Mouse (Mus musculus) heart, embryonic 16.5 days (tissue): ENCODE results near the gene Gm20683. TPM values are rescaled to one million over a fixed set of nuclear protein-coding genes. Genes with fewer than 3 reads are reported as not detected.

ENCODE experiments used
- ATAC-seq: fragments of 200-750 bp; cut with Nextera tagmentation; replicated peaks from 2 replicates; pipeline ENCODE4 v1.8.0; 2017; ENCODE audit warnings: moderate number of reproducible peaks; ENCODE audit not compliant: insufficient read depth, low FRiP score; ENCODE audit errors: extremely low read depth
- H3K27ac ChIP-seq: fragments of 300-500 bp; sonication (generic); 2 replicates; pipeline ENCODE4 v1.5.1; 2014; ENCODE audit warnings: mild to moderate bottlenecking, low read length, control low read depth, moderate library complexity
- H3K27me3 ChIP-seq: fragments of 300-500 bp; sonication (generic); 2 replicates; pipeline ENCODE4 v1.6.1; 2014; ENCODE audit warnings: low read length, mixed read lengths; ENCODE audit not compliant: control insufficient read depth, insufficient read depth
- H3K36me3 ChIP-seq: fragments of 300-500 bp; sonication (generic); 2 replicates; pipeline ENCODE4 v1.6.1; 2014; ENCODE audit not compliant: control insufficient read depth, insufficient read depth
- H3K4me1 ChIP-seq: fragments of 300-500 bp; sonication (generic); 2 replicates; pipeline ENCODE4 v1.6.1; 2014; ENCODE audit warnings: low read length, mixed read lengths; ENCODE audit not compliant: control insufficient read depth, insufficient read depth
- H3K4me2 ChIP-seq: fragments of 300-500 bp; sonication (generic); 2 replicates; pipeline ENCODE4 v1.6.1; 2014; ENCODE audit warnings: low read depth, mild to moderate bottlenecking, control low read depth, low read length
- H3K4me3 ChIP-seq: fragments of 300-500 bp; sonication (generic); 2 replicates; pipeline ENCODE4 v1.5.1; 2014; ENCODE audit warnings: mild to moderate bottlenecking, control low read depth, low read length
- H3K9ac ChIP-seq: fragments of 300-500 bp; sonication (generic); 2 replicates; pipeline ENCODE4 v1.6.1; 2014; ENCODE audit warnings: low read length, control low read depth
- H3K9me3 ChIP-seq: fragments of 300-500 bp; sonication (generic); replicated peaks from 2 replicates; pipeline ENCODE4 v1.6.1; 2016; ENCODE audit warnings: low read length; ENCODE audit not compliant: control insufficient read depth
- WGBS: fragments of 180-500 bp; shearing (Covaris S2); extraction: QIAGEN DNeasy Blood & Tissue Kit; methylation state at CpG from one replicate; pipeline ENCODE4 v1.1.7; 2014; 5-methylcytosine and 5-hydroxymethylcytosine counted together
- polyA plus RNA-seq: library from polyadenylated mRNA; unstranded; fragments of >200 nt; fragmentation: Nextera tagmentation; extraction: Ambion mirVana; gene quantifications from 2 replicates; pipeline ENCODE4 v1.2.1, GENCODE M21; 2015

The Gm20683 gene
- polyA plus RNA-seq, 1 experiment from 2014 or later: 2.0 TPM

DNA sequence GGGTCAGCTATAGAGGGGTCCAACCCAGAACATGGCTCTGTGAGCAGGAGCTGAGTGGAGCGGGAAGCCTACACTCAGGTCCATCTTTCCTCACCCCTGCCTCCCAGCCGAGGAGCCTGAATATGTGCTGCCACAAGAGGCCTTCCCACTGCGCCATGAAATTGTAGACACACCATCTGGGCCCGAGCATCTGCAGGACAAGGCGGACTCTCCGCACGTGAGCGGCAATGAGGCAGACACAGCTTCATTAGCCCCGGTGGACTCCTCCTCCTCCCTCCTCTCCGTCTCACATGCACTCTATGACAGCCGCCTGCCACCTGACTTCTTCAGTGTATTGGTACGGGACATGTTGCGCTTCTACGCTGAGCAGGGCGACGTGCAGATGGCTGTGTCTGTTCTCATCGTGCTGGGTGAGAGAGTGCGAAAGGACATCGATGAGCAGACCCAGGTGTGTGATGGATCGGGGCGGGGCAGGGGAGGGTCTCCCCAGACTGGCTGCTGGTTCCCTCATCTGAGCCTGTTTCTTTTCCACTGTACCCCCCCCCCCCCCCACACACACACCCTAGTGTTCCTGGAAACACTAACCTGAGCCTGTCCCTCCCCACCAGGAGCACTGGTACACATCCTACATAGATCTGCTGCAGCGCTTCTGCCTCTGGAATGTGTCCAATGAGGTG, 13.9 kb downstream of the Gm20683 start:
- H3K27me3 ChIP-seq: no peaks in the 10 kb centered on the region
- WGBS: 93% methylated on average over 22 of the region's 22 CpGs
- H3K9me3 ChIP-seq: no peaks in the 10 kb centered on the region
- H3K4me2 ChIP-seq: no peak overlapping the region
- no peak overlapping the region for H3K9ac ChIP-seq
- H3K36me3 ChIP-seq: peaks cover 36% of the 10 kb centered on the region
- peaks cover 48% of the 10 kb centered on the region for H3K4me1 ChIP-seq
- no peak for ATAC-seq
- H3K4me3 ChIP-seq: no peak overlapping the region
- H3K27ac ChIP-seq: no peak overlapping the region

DNA sequence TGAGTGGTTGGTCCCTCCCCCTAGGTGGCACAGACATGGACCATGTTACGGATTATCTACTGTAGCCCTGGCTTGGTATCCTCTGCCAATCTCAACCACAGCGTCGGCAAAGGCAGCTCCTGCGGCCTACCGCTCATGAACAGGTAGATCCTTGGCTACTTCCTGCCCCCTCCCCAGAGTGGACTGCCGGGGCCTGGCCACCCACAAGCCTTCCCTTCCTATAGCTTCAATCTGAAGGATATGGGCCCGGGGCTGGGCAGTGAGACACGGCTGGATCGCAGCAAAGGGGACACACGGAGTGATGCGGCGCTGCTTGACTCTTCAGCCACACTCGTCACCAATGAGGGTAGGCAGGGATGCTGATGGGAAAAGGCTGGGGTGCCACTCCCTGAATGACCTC, 14.6 kb downstream of the Gm20683 start:
- ATAC-seq: no peak
- peaks cover 36% of the 10 kb centered on the region for H3K36me3 ChIP-seq
- peaks cover 47% of the 10 kb centered on the region for H3K4me1 ChIP-seq

GRCm38 (mm10) chr17:25825984-25826570, 15.5 kb downstream of the Gm20683 start:
- Histone ChIP-seq H3K27me3 (peaks cover 4% of the 10 kb centered on the region; the same call in 1 of the 2 replicates), H3K36me3 (peaks cover 30% of the 10 kb centered on the region), H3K4me2 (no peak overlapping the region), H3K9me3 (no peaks in the 10 kb centered on the region), H3K9ac (no peak overlapping the region), H3K4me1 (peaks cover 37% of the 10 kb centered on the region), H3K4me3 (no peak overlapping the region), H3K27ac (no peak overlapping the region)
- WGBS: 95% methylated on average over 27 of the region's 27 CpGs
- no peak for ATAC-seq

More for the DNA sequence above, 14.6 kb downstream of the Gm20683 start:
- H3K27ac ChIP-seq: no peak overlapping the region
- no peak overlapping the region for H3K4me3 ChIP-seq
- 90% methylated on average over 13 of the region's 13 CpGs for WGBS
- H3K4me2 ChIP-seq: no peak overlapping the region
- no peaks in the 10 kb centered on the region for H3K9me3 ChIP-seq
- H3K9ac ChIP-seq: no peak overlapping the region
- peaks cover 4% of the 10 kb centered on the region; the same call in 1 of the 2 replicates for H3K27me3 ChIP-seq

- Histone ChIP-seq H3K36me3 (peaks cover 23% of the 10 kb centered on the region), H3K9ac (no peak overlapping the region), H3K9me3 (no peaks in the 10 kb centered on the region), H3K27ac (no peak overlapping the region), H3K27me3 (peaks cover 9% of the 10 kb centered on the region), H3K4me1 (peaks cover 31% of the 10 kb centered on the region), H3K4me3 (no peak overlapping the region), H3K4me2 (no peak overlapping the region)
- WGBS: 86% methylated on average over 6 of the region's 6 CpGs
- no peak for ATAC-seq
Measured at GRCm38 (mm10) chr17:25825311-25825710, 16.3 kb downstream of the Gm20683 start.

DNA sequence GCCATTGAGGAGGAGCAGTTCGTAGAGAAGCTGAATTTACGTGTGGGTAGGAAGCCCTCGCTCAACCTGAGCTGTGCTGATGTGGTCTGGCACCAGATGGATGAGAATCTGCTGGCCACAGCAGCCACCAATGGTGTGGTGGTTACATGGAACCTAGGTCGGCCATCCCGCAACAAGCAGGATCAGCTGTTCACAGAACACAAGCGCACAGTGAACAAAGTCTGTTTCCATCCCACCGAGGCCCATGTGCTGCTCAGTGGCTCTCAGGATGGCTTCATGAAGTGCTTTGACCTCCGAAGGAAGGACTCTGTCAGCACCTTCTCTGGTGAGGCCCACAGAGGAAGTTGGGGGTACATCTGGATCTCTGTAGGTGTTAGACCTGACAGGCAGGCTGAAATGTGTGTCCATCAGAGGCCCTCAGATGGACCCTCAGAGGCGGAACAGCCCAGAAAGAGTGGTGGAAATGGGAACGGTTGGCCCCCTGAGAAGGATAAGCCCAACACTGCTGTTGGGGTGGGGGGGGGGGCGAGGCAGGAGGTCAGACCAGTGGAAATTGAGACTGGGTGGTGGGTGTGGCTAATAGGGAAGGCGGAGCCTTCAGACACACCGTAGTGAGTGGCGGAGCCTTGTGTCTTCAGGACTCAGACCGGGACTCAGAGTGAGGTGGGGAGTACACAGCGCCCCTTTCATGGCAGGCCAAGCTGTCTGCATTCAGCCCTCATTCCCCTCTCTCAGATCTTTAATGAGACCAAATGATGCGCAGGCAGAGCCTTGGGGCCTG, 17.0 kb downstream of the Gm20683 start:
- H3K9me3 ChIP-seq: no peaks in the 10 kb centered on the region
- peak overlapping the region; percentile 83 for H3K9ac ChIP-seq
- peaks cover 23% of the 10 kb centered on the region for H3K4me1 ChIP-seq
- H3K4me3 ChIP-seq: peak overlapping the region; percentile 78
- H3K36me3 ChIP-seq: 0 out of 2 replicates have a peak, but pooled peaks cover 18% of the 10 kb centered on the region
- no peak for ATAC-seq
- peaks cover 17% of the 10 kb centered on the region for H3K27me3 ChIP-seq
- H3K27ac ChIP-seq: no peak overlapping the region
- peak overlapping the region; percentile 91 for H3K4me2 ChIP-seq
- 60% methylated on average over 17 of the region's 17 CpGs for WGBS

DNA sequence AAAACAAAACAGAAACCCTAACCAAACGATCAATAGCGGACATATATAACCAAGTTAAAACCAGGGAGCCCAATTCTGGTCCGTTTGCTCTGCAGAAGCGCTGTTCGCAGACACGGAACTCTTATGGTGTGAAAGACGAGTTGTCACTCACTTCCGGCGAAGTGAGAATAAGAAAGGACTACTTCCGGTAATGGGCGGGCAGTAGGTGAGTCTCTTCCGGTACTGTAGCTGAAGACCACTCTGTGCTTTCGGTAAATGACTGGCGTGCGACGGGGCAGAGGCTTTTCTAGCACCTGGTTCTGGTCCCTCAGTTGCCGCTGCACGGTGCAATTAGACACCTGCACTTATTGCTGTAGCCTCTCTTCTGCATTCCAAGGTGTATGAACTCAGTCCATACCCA, 18.1 kb downstream of the Gm20683 start, which contains the start of gene Wdr24:
Gene Wdr24, plus strand, starts transcription at position 176 of the 400 bp plus-strand sequence.
- H3K4me1 ChIP-seq: peaks cover 18% of the 10 kb centered on the region
- H3K27ac ChIP-seq: peak within 1 kb of the TSS; percentile 56
- H3K27me3 ChIP-seq: peaks cover 28% of the 10 kb centered on the region
- peak; percentile 67 for ATAC-seq
- WGBS: 0% methylated on average over 18 of the region's 18 CpGs
- peak within 1 kb of the TSS; percentile 78 for H3K4me3 ChIP-seq
- H3K36me3 ChIP-seq: 0 out of 2 replicates have a peak, but pooled peaks cover 18% of the 10 kb centered on the region
- peak within 1 kb of the TSS; percentile 83 for H3K9ac ChIP-seq
- H3K9me3 ChIP-seq: no peaks in the 10 kb centered on the region
- H3K4me2 ChIP-seq: peak within 1 kb of the TSS; percentile 91

- ATAC-seq: no peak
Measured at GRCm38 (mm10) chr17:25818851-25819780, 22.4 kb downstream of the Gm20683 start.

GRCm38 (mm10) chr17:25817662-25818061, 23.9 kb downstream of the Gm20683 start:
- WGBS: 76% methylated on average over 11 of the region's 11 CpGs
- H3K9ac ChIP-seq: no peak overlapping the region
- H3K36me3 ChIP-seq: no peaks in the 10 kb centered on the region
- H3K9me3 ChIP-seq: no peaks in the 10 kb centered on the region
- H3K4me1 ChIP-seq: peaks cover 2% of the 10 kb centered on the region; the same call in 1 of the 2 replicates
- H3K27ac ChIP-seq: no peak overlapping the region
- no peak overlapping the region for H3K4me3 ChIP-seq
- ATAC-seq: no peak
- H3K4me2 ChIP-seq: no peak overlapping the region
- H3K27me3 ChIP-seq: peaks cover 48% of the 10 kb centered on the region

More at GRCm38 (mm10) chr17:25818851-25819780, 22.4 kb downstream of the Gm20683 start:
- Histone ChIP-seq H3K9ac (no peak overlapping the region), H3K36me3 (no peaks in the 10 kb centered on the region), H3K27me3 (peaks cover 40% of the 10 kb centered on the region), H3K4me3 (no peak overlapping the region; the same call in 1 of the 2 replicates), H3K4me1 (peaks cover 4% of the 10 kb centered on the region), H3K4me2 (no peak overlapping the region), H3K9me3 (no peaks in the 10 kb centered on the region), H3K27ac (no peak overlapping the region)
- WGBS: 7% methylated on average over 44 of the region's 46 CpGs
